Mouse (Mus musculus): ENCODE results near the gene Rxfp3. TPM values are rescaled to one million over a fixed set of nuclear protein-coding genes. Genes with fewer than 3 reads are reported as not detected.

Gene Rxfp3
- 0.22 and 0.37 TPM in 2 replicates for polyA plus RNA-seq (2012; rRNA removed; ENCODE audit: low replicate concordance)

DNA sequence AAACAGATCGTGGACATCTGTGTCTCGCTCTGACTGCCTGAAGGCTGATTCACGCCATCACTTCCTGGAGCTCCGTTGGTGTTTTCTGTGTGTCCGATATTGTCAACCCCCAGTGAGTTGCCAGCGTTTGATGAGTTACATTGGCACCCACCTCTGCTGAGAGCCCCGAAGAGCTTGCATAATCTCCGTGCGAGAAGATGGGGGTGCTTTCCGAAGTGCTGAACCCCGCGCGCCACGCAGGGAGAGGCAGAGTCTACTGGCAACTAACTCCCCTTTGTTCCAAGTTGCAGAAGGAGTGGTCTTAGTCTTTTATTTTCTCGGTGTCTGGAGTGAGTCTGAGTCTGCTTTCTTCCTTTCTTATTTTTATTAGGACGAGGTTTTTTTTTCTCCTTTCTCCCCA is at the start of gene Rxfp3:
Rxfp3 (minus strand) TSS at position 281 of the 400 bp plus-strand sequence.

DNA sequence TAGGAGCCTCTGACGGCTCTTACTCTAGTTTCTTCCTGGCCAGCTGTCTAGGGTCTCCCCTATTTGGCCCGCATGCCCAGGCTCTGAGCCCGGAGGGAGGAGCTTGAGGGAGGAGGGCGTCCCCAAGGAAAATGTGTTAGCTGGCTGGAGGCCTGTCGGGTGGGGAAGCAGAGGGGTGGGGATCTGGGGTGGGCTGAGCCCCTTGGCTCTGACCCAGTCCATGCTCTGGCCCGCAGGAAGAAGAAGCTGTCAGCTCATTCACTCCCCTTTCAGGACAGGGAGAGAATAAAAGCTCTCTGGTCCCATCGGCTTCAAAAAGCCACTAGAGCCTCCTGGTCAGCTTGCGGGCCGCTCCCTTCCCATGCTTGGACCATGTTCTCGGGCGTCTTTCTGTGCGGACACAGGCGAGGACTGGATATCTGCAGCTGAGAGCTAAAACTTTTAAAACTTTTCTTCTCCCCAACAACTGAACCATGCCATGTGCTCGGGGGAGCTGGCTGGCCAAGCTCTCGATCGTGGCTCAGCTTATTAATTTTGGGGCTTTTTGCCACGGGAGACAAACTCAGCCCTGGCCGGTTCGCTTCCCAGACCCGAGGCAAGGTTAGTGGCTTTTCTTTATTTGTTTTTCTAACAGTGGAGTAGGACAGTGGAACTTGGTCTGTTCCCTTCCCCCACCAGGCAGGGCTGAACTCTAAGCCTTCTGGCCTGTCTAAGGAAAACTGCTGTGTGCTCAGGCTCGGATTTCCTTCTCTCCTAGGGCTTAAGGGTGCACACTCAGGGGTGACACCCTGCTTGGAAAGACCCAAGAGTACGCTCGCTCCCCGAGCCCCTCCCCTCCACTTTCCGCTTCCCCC is 27.0 kb upstream of the Rxfp3 start, which contains the start of gene Adamts12:
Adamts12 (plus strand) TSS at position 233 of the 854 bp plus-strand sequence.

DNA sequence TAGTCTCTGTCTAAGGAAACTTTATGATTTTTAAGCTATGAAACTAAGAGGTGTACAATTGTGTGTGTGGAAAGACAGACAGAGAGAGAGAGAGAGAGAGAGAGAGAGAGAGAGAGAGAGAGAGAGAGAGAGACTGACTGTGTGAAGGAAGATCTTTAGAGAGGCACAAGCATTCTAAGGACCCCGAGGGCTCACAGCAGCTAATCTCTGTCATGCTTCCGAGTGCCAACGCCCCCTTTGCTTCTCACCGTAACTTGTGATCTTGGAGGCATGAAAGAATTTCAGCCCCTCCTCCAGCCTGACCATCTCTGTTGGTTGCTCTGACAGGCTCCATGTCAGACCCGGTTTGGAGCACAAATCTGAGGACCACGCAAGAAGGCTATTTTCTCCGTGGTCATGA is 37.4 kb downstream of the Rxfp3 start, which contains the start of gene Slc45a2:
Slc45a2 (plus strand) TSS at position 301 of the 400 bp plus-strand sequence.

Other genes starting within 250 kb of the Rxfp3 start
- 0.33 and 0.95 TPM in 2 replicates for gene C1qtnf3, start 85.7 kb downstream of the Rxfp3 start, polyA plus RNA-seq (2012; rRNA removed; ENCODE audit: low replicate concordance)
- gene Amacr, start 56.2 kb downstream of the Rxfp3 start, polyA plus RNA-seq (2012; rRNA removed; ENCODE audit: low replicate concordance), result 6.2 and 10.4 TPM in 2 replicates
- not detected in 2 replicates for gene Slc45a2, start 37.3 kb downstream of the Rxfp3 start, polyA plus RNA-seq (2012; rRNA removed; ENCODE audit: low replicate concordance)
- gene Adamts12, start 26.8 kb upstream of the Rxfp3 start, polyA plus RNA-seq (2012; rRNA removed; ENCODE audit: low replicate concordance), result 8.5 and 15.8 TPM in 2 replicates

Measured in mammary gland, adult 2 months (tissue).